Mouse (Mus musculus): ENCODE data around the gene Gm38431. TPM values are rescaled to one million over a fixed set of nuclear protein-coding genes. Genes with fewer than 3 reads are reported as not detected.

Gm38431 gene
- polyA plus RNA-seq, 1 experiment from 2014 or later: 2.8 TPM

GRCm38 (mm10) chr9:21022288-21022687 lies 69.5 kb downstream of the Gm38431 start:
- Histone ChIP-seq H3K4me3 (replicated peaks) (no peak overlapping the region), H3K27me3 (peaks cover 50% of the 10 kb centered on the region), H3K36me3 (replicated peaks) (no peaks in the 10 kb centered on the region), H3K9me3 (no peaks in the 10 kb centered on the region), H3K4me2 (no peak overlapping the region), H3K4me1 (no peaks in the 10 kb centered on the region), H3K9ac (no peak overlapping the region), H3K27ac (no peak overlapping the region)
- WGBS: 66% methylated on average over 6 of the region's 6 CpGs
- no peak for ATAC-seq (ENCODE audit: low FRiP score)

GRCm38 (mm10) chr9:21021363-21021762 lies 70.4 kb downstream of the Gm38431 start:
- Histone ChIP-seq H3K4me3 (replicated peaks) (no peak overlapping the region), H3K4me2 (no peak overlapping the region), H3K27ac (no peak overlapping the region), H3K27me3 (peaks cover 50% of the 10 kb centered on the region), H3K4me1 (no peaks in the 10 kb centered on the region), H3K36me3 (replicated peaks) (no peaks in the 10 kb centered on the region), H3K9ac (no peak overlapping the region), H3K9me3 (no peaks in the 10 kb centered on the region)
- no peak for ATAC-seq (ENCODE audit: low FRiP score)
- WGBS: 77% methylated on average over 3 of the region's 3 CpGs

DNA sequence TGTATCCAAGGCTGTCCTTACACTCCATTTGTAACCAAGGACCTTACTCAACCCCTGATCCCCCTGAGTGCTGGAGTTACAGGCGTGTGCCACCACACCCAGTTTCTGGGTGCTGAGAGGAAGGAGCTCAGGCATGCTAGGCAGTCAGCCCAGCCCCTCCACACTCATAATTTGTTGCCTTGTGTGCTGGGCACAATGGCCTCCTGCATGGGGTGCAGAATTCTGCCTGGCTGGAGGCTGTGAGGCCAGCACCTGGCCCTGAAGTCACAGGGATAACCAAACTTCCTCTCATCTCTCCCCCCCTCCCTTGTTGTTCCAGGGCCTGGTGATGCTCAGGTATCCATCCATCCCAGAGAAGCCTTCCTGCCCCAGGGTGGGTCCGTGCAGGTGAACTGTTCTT lies 73.2 kb downstream of the Gm38431 start:
- 70% methylated on average over 2 of the region's 2 CpGs for WGBS
- Histone ChIP-seq H3K36me3 (replicated peaks) (no peaks in the 10 kb centered on the region), H3K27me3 (peaks cover 65% of the 10 kb centered on the region), H3K27ac (no peak overlapping the region), H3K9me3 (no peaks in the 10 kb centered on the region), H3K4me2 (no peak overlapping the region), H3K4me1 (peaks cover 12% of the 10 kb centered on the region), H3K4me3 (replicated peaks) (no peak overlapping the region), H3K9ac (no peak overlapping the region)
- ATAC-seq (ENCODE audit: low FRiP score): no peak

MicroRNAs encoded within 50 kb of the gene (microRNA counts, 519-probe panel; counts per million panel counts)
- 4,565 counts per million, percentile 59 among the panel's probes with 10 or more counts for microRNA mmu-miR-1900

Small RNA genes within 50 kb of the gene (microRNA-seq; reads per million reads assigned to microRNA genes)
- gene Mir1900: not detected
- gene Mir7082: 0.97 reads per million

Other genes with a start within 250 kb of the Gm38431 start
- 1.4 and 1.5 TPM in 2 replicates for gene A230050P20Rik, start 223.4 kb downstream of the Gm38431 start, polyA plus RNA-seq (2016; fragmentation: Nextera tagmentation; extraction: Ambion mirVana)
- 6.0 and 6.2 TPM in 2 replicates for gene Angptl6, start 212.3 kb downstream of the Gm38431 start, polyA plus RNA-seq (2016; fragmentation: Nextera tagmentation; extraction: Ambion mirVana)
- 63.2 and 66.9 TPM in 2 replicates for gene Ppan, start 203.8 kb downstream of the Gm38431 start, polyA plus RNA-seq (2016; fragmentation: Nextera tagmentation; extraction: Ambion mirVana)
- 313 and 319 TPM in 2 replicates for gene Eif3g, start 193.4 kb downstream of the Gm38431 start, polyA plus RNA-seq (2016; fragmentation: Nextera tagmentation; extraction: Ambion mirVana)
- 134 and 153 TPM in 2 replicates for gene Dnmt1, start 132.1 kb downstream of the Gm38431 start, polyA plus RNA-seq (2016; fragmentation: Nextera tagmentation; extraction: Ambion mirVana)
- 13.1 and 16.5 TPM in 2 replicates for gene S1pr2, start 115.2 kb downstream of the Gm38431 start, polyA plus RNA-seq (2016; fragmentation: Nextera tagmentation; extraction: Ambion mirVana)
- gene Mrpl4, start 89.3 kb downstream of the Gm38431 start, polyA plus RNA-seq (2016; fragmentation: Nextera tagmentation; extraction: Ambion mirVana): 110 and 111 TPM in 2 replicates
- gene Icam1, start 76.0 kb downstream of the Gm38431 start, polyA plus RNA-seq (2016; fragmentation: Nextera tagmentation; extraction: Ambion mirVana): 3.7 and 3.8 TPM in 2 replicates
- gene Icam4, start 62.6 kb downstream of the Gm38431 start, polyA plus RNA-seq (2016; fragmentation: Nextera tagmentation; extraction: Ambion mirVana): 1.5 and 1.9 TPM in 2 replicates
- 0.13 TPM in 2 replicates for gene Icam5, start 59.9 kb downstream of the Gm38431 start, polyA plus RNA-seq (2016; fragmentation: Nextera tagmentation; extraction: Ambion mirVana)
- 0.79 and 2.7 TPM in 2 replicates for gene Zglp1, start 24.9 kb downstream of the Gm38431 start, polyA plus RNA-seq (2016; fragmentation: Nextera tagmentation; extraction: Ambion mirVana)
- 0.51 and 2.2 TPM in 2 replicates for gene Gm49373, start 18.9 kb downstream of the Gm38431 start, polyA plus RNA-seq (2016; fragmentation: Nextera tagmentation; extraction: Ambion mirVana)
- 37.6 and 42.6 TPM in 2 replicates for gene Fdx1l, start 18.4 kb downstream of the Gm38431 start, polyA plus RNA-seq (2016; fragmentation: Nextera tagmentation; extraction: Ambion mirVana)
- gene Raver1, start within 50 bp of the Gm38431 start, polyA plus RNA-seq (2016; fragmentation: Nextera tagmentation; extraction: Ambion mirVana): 74.2 and 82.7 TPM in 2 replicates
- gene Tyk2, start 39.2 kb upstream of the Gm38431 start, polyA plus RNA-seq (2016; fragmentation: Nextera tagmentation; extraction: Ambion mirVana): 12.8 TPM in 2 replicates
- 260 and 272 TPM in 2 replicates for gene Cdc37, start 58.0 kb upstream of the Gm38431 start, polyA plus RNA-seq (2016; fragmentation: Nextera tagmentation; extraction: Ambion mirVana)
- 12.8 and 14.5 TPM in 2 replicates for gene Pde4a, start 73.7 kb upstream of the Gm38431 start, polyA plus RNA-seq (2016; fragmentation: Nextera tagmentation; extraction: Ambion mirVana)
- gene Keap1, start 147.4 kb upstream of the Gm38431 start, polyA plus RNA-seq (2016; fragmentation: Nextera tagmentation; extraction: Ambion mirVana): 47.5 and 49.6 TPM in 2 replicates
- 0.33 and 0.38 TPM in 2 replicates for gene S1pr5, start 156.4 kb upstream of the Gm38431 start, polyA plus RNA-seq (2016; fragmentation: Nextera tagmentation; extraction: Ambion mirVana)
- 47.4 and 50.7 TPM in 2 replicates for gene Atg4d, start 173.3 kb upstream of the Gm38431 start, polyA plus RNA-seq (2016; fragmentation: Nextera tagmentation; extraction: Ambion mirVana)
- 19.5 and 20.8 TPM in 2 replicates for gene Kri1, start 196.0 kb upstream of the Gm38431 start, polyA plus RNA-seq (2016; fragmentation: Nextera tagmentation; extraction: Ambion mirVana)
- gene Cdkn2d, start 199.4 kb upstream of the Gm38431 start, polyA plus RNA-seq (2016; fragmentation: Nextera tagmentation; extraction: Ambion mirVana): 70.6 and 74.5 TPM in 2 replicates
- gene Ap1m2, start 220.3 kb upstream of the Gm38431 start, polyA plus RNA-seq (2016; fragmentation: Nextera tagmentation; extraction: Ambion mirVana): 3.3 TPM in 2 replicates
- 76.9 and 80.1 TPM in 2 replicates for gene Slc44a2, start 228.7 kb upstream of the Gm38431 start, polyA plus RNA-seq (2016; fragmentation: Nextera tagmentation; extraction: Ambion mirVana)

Data from forebrain, embryonic 12.5 days (tissue).